Mouse (Mus musculus): ENCODE data around the gene Lonrf2. TPM values are rescaled to one million over a fixed set of nuclear protein-coding genes. Genes with fewer than 3 reads are reported as not detected.

Lonrf2 gene
- polyA plus RNA-seq, 1 experiment, result not detected

- Histone ChIP-seq H3K4me2 (ENCODE audit: low read depth) (no peak overlapping the region), H3K36me3 (ENCODE audit: control insufficient read depth, insufficient read depth) (no peaks in the 10 kb centered on the region), H3K79me2 (ENCODE audit: control insufficient read depth, insufficient read depth) (no peaks in the 10 kb centered on the region), H3K27me3 (ENCODE audit: control insufficient read depth, insufficient read depth, insufficient read length) (no peaks in the 10 kb centered on the region), H3ac (ENCODE audit: control insufficient read depth, insufficient read length) (no peak overlapping the region), H3K4me3 (no peak overlapping the region)
- TF ChIP-seq E2F4 (IDR thresholded peaks at IDR 0.05; ENCODE audit: insufficient read depth), result no peak
- no peak for TF ChIP-seq CEBPB (IDR thresholded peaks at IDR 0.05; ENCODE audit: insufficient read depth, poor library complexity, severe bottlenecking)
- TF ChIP-seq REST (IDR thresholded peaks at IDR 0.05; ENCODE audit: insufficient read depth, insufficient read length), result no peak
- no peak for TF ChIP-seq SRF (IDR thresholded peaks at IDR 0.05; ENCODE audit: control insufficient read depth, insufficient read length, low read depth)
- no peak for TF ChIP-seq MYOD1 (IDR thresholded peaks at IDR 0.05; ENCODE audit: control insufficient read depth in 1 of 3, insufficient read length in 2 of 3, low read depth in 2 of 3)
- no peak for TF ChIP-seq USF1 (IDR thresholded peaks at IDR 0.05; ENCODE audit: low read depth)
These were observed 49.1 kb downstream of the Lonrf2 start for GRCm38 (mm10) chr1:38787443-38787842.

- no peak overlapping the region for H3K4me3 ChIP-seq
- H3K36me3 ChIP-seq (ENCODE audit: control insufficient read depth, insufficient read depth), result no peaks in the 10 kb centered on the region
- H3ac ChIP-seq (ENCODE audit: control insufficient read depth, insufficient read length), result no peak overlapping the region
- no peaks in the 10 kb centered on the region for H3K79me2 ChIP-seq (ENCODE audit: control insufficient read depth, insufficient read depth)
- H3K4me2 ChIP-seq (ENCODE audit: low read depth), result no peak overlapping the region
- no peak for TF ChIP-seq MAX (IDR thresholded peaks at IDR 0.05; ENCODE audit: low read depth)
- TF ChIP-seq USF1 (IDR thresholded peaks at IDR 0.05; ENCODE audit: low read depth), result no peak
- no peak for TF ChIP-seq POLR2AphosphoS2 (IDR thresholded peaks at IDR 0.05; ENCODE audit: insufficient read length, low read depth)
- TF ChIP-seq SRF (IDR thresholded peaks at IDR 0.05; ENCODE audit: control insufficient read depth, insufficient read length, low read depth), result no peak
- no peak for TF ChIP-seq MYOG (IDR thresholded peaks at IDR 0.05; ENCODE audit: control insufficient read depth in 1 of 3, insufficient read depth in 1 of 3, insufficient read length in 2 of 3, low read depth in 2 of 3)
- no peak for TF ChIP-seq TCF12 (IDR thresholded peaks at IDR 0.05; ENCODE audit: insufficient read depth, poor library complexity, severe bottlenecking)
- no peak for TF ChIP-seq POLR2A (IDR thresholded peaks at IDR 0.05; ENCODE audit: insufficient read length, low read depth)
- no peaks in the 10 kb centered on the region for H3K27me3 ChIP-seq (ENCODE audit: control insufficient read depth, insufficient read depth, insufficient read length)
These were observed 50.2 kb downstream of the Lonrf2 start for GRCm38 (mm10) chr1:38786358-38786757.

- no peaks in the 10 kb centered on the region for H3K36me3 ChIP-seq (ENCODE audit: control insufficient read depth, insufficient read depth)
- H3K27me3 ChIP-seq (ENCODE audit: control insufficient read depth, insufficient read depth, insufficient read length), result no peaks in the 10 kb centered on the region
- H3K79me2 ChIP-seq (ENCODE audit: control insufficient read depth, insufficient read depth), result no peaks in the 10 kb centered on the region
- TF ChIP-seq E2F4 (IDR thresholded peaks at IDR 0.05; ENCODE audit: insufficient read depth) (no peak), TCF3 (IDR thresholded peaks at IDR 0.05; ENCODE audit: insufficient read length, low read depth) (no peak), REST (IDR thresholded peaks at IDR 0.05; ENCODE audit: insufficient read depth, insufficient read length) (no peak), CEBPB (IDR thresholded peaks at IDR 0.05; ENCODE audit: insufficient read depth, poor library complexity, severe bottlenecking) (no peak), SRF (IDR thresholded peaks at IDR 0.05; ENCODE audit: control insufficient read depth, insufficient read length, low read depth) (no peak)
- no peak overlapping the region for H3ac ChIP-seq (ENCODE audit: control insufficient read depth, insufficient read length)
- no peak overlapping the region for H3K4me2 ChIP-seq (ENCODE audit: low read depth)
- no peak overlapping the region for H3K4me3 ChIP-seq
These were observed 58.2 kb downstream of the Lonrf2 start for GRCm38 (mm10) chr1:38778271-38778670.

- Histone ChIP-seq H3K4me3 (no peak overlapping the region), H3ac (ENCODE audit: control insufficient read depth, insufficient read length) (no peak overlapping the region)
- TF ChIP-seq USF1 (IDR thresholded peaks at IDR 0.05; ENCODE audit: low read depth) (no peak), MYOD1 (IDR thresholded peaks at IDR 0.05; ENCODE audit: control insufficient read depth in 1 of 3, insufficient read length in 2 of 3, low read depth in 2 of 3) (no peak), MYOG (IDR thresholded peaks at IDR 0.05; ENCODE audit: control insufficient read depth in 1 of 3, insufficient read depth in 1 of 3, insufficient read length in 2 of 3, low read depth in 2 of 3) (no peak), TCF12 (IDR thresholded peaks at IDR 0.05; ENCODE audit: insufficient read depth, poor library complexity, severe bottlenecking) (no peak), POLR2A (IDR thresholded peaks at IDR 0.05; ENCODE audit: insufficient read length, low read depth) (no peak), POLR2AphosphoS2 (IDR thresholded peaks at IDR 0.05; ENCODE audit: insufficient read length, low read depth) (no peak), TCF3 (IDR thresholded peaks at IDR 0.05; ENCODE audit: insufficient read length, low read depth) (no peak), MAX (IDR thresholded peaks at IDR 0.05; ENCODE audit: low read depth) (no peak), REST (IDR thresholded peaks at IDR 0.05; ENCODE audit: insufficient read depth, insufficient read length) (no peak), CEBPB (IDR thresholded peaks at IDR 0.05; ENCODE audit: insufficient read depth, poor library complexity, severe bottlenecking) (no peak), E2F4 (IDR thresholded peaks at IDR 0.05; ENCODE audit: insufficient read depth) (no peak), SRF (IDR thresholded peaks at IDR 0.05; ENCODE audit: control insufficient read depth, insufficient read length, low read depth) (no peak)
These were observed 59.0 kb downstream of the Lonrf2 start for GRCm38 (mm10) chr1:38777500-38777899.

GRCm38 (mm10) chr1:38775713-38776112 lies 60.8 kb downstream of the Lonrf2 start:
- H3K36me3 ChIP-seq (ENCODE audit: control insufficient read depth, insufficient read depth), result no peaks in the 10 kb centered on the region
- H3K4me3 ChIP-seq, result no peak overlapping the region
- TF ChIP-seq SRF (IDR thresholded peaks at IDR 0.05; ENCODE audit: control insufficient read depth, insufficient read length, low read depth) (no peak), REST (IDR thresholded peaks at IDR 0.05; ENCODE audit: insufficient read depth, insufficient read length) (no peak), POLR2AphosphoS2 (IDR thresholded peaks at IDR 0.05; ENCODE audit: insufficient read length, low read depth) (no peak), USF1 (IDR thresholded peaks at IDR 0.05; ENCODE audit: low read depth) (no peak), E2F4 (IDR thresholded peaks at IDR 0.05; ENCODE audit: insufficient read depth) (no peak), MAX (IDR thresholded peaks at IDR 0.05; ENCODE audit: low read depth) (no peak), CEBPB (IDR thresholded peaks at IDR 0.05; ENCODE audit: insufficient read depth, poor library complexity, severe bottlenecking) (no peak), POLR2A (IDR thresholded peaks at IDR 0.05; ENCODE audit: insufficient read length, low read depth) (no peak), MYOG (IDR thresholded peaks at IDR 0.05; ENCODE audit: control insufficient read depth in 1 of 3, insufficient read depth in 1 of 3, insufficient read length in 2 of 3, low read depth in 2 of 3) (no peak), MYOD1 (IDR thresholded peaks at IDR 0.05; ENCODE audit: control insufficient read depth in 1 of 3, insufficient read length in 2 of 3, low read depth in 2 of 3) (no peak), TCF3 (IDR thresholded peaks at IDR 0.05; ENCODE audit: insufficient read length, low read depth) (no peak), TCF12 (IDR thresholded peaks at IDR 0.05; ENCODE audit: insufficient read depth, poor library complexity, severe bottlenecking) (no peak)
- no peak overlapping the region for H3K4me2 ChIP-seq (ENCODE audit: low read depth)
- H3ac ChIP-seq (ENCODE audit: control insufficient read depth, insufficient read length), result no peak overlapping the region
- H3K79me2 ChIP-seq (ENCODE audit: control insufficient read depth, insufficient read depth), result no peaks in the 10 kb centered on the region
- no peaks in the 10 kb centered on the region for H3K27me3 ChIP-seq (ENCODE audit: control insufficient read depth, insufficient read depth, insufficient read length)

More at GRCm38 (mm10) chr1:38777500-38777899, 59.0 kb downstream of the Lonrf2 start:
- no peaks in the 10 kb centered on the region for H3K36me3 ChIP-seq (ENCODE audit: control insufficient read depth, insufficient read depth)
- H3K27me3 ChIP-seq (ENCODE audit: control insufficient read depth, insufficient read depth, insufficient read length), result no peaks in the 10 kb centered on the region
- H3K4me2 ChIP-seq (ENCODE audit: low read depth), result no peak overlapping the region
- no peaks in the 10 kb centered on the region for H3K79me2 ChIP-seq (ENCODE audit: control insufficient read depth, insufficient read depth)

All from myocyte (in vitro differentiated cells).